Mouse (Mus musculus): Measurements from ENCODE around the gene Gm45837. TPM values are rescaled to one million over a fixed set of nuclear protein-coding genes. Genes with fewer than 3 reads are reported as not detected.
A peak's percentile ranks its signal among the peaks of the same experiment; 100 is the strongest.

Gene Gm45837
- total and polyA plus RNA-seq, 2 experiments from 2014 or later: not detected

DNA sequence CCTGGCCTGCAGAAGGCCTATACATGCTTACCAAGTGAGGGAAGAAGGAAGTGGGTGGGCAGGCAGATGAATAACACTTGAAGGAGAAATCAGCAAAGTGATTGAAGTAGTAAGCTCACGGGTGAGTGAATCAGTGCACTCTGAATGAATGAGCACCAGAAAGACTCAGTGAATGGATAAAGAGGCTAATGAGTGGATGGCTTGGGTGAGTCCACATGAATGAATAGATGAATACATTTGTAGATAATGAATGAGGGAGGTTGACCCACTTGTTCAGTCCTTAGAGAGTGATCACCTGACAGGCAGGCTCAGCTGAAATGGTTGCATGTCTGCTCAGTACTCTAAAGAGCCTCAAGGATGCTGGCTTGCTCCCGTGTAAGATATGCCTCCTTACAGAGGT lies 112.5 kb downstream of the Gm45837 start:
- DNase-seq (no peak), ATAC-seq (peak; percentile 60)
- Histone ChIP-seq H3K4me2 (ENCODE audit: low read depth) (no peak overlapping the region), H3K36me3 (ENCODE audit: insufficient read depth) (no peaks in the 10 kb centered on the region), H3K4me3 (ENCODE audit: low read depth, low read length) (no peak overlapping the region), H3K4me1 (ENCODE audit: insufficient read depth) (no peaks in the 10 kb centered on the region), H3K9me3 (ENCODE audit: low read length) (no peaks in the 10 kb centered on the region), H3K9ac (no peak overlapping the region), H3K27me3 (ENCODE audit: insufficient read depth, low read length) (no peaks in the 10 kb centered on the region), H3K27ac (ENCODE audit: low read depth, low read length) (no peak overlapping the region)
- TF ChIP-seq CTCF (IDR thresholded peaks at IDR 0.05; ENCODE audit: low read depth): no peak
- WGBS: 19% methylated on average over 2 of the region's 2 CpGs

- DNase-seq: no peak
- Histone ChIP-seq H3K4me2 (ENCODE audit: low read depth) (no peak overlapping the region), H3K4me3 (ENCODE audit: low read depth, low read length) (no peak overlapping the region), H3K9ac (no peak overlapping the region), H3K27me3 (ENCODE audit: insufficient read depth, low read length) (no peaks in the 10 kb centered on the region), H3K4me1 (ENCODE audit: insufficient read depth) (no peaks in the 10 kb centered on the region), H3K36me3 (ENCODE audit: insufficient read depth) (no peaks in the 10 kb centered on the region), H3K9me3 (ENCODE audit: low read length) (no peaks in the 10 kb centered on the region), H3K27ac (ENCODE audit: low read depth, low read length) (no peak overlapping the region)
- no peak for TF ChIP-seq CTCF (IDR thresholded peaks at IDR 0.05; ENCODE audit: low read depth)
- 72% methylated on average over 7 of the region's 7 CpGs for WGBS
- no peak for ATAC-seq
Measured at GRCm38 (mm10) chr7:101526484-101526883, 115.8 kb downstream of the Gm45837 start.

- H3K9ac ChIP-seq: no peak overlapping the region
- H3K36me3 ChIP-seq (ENCODE audit: insufficient read depth): no peaks in the 10 kb centered on the region
- TF ChIP-seq CTCF (IDR thresholded peaks at IDR 0.05; ENCODE audit: low read depth): no peak
- H3K4me2 ChIP-seq (ENCODE audit: low read depth): no peak overlapping the region
- no peaks in the 10 kb centered on the region for H3K9me3 ChIP-seq (ENCODE audit: low read length)
- no peak for ATAC-seq
- no peak for DNase-seq
- H3K27me3 ChIP-seq (ENCODE audit: insufficient read depth, low read length): no peaks in the 10 kb centered on the region
- WGBS: 33% methylated on average over 5 of the region's 5 CpGs
- no peak overlapping the region for H3K4me3 ChIP-seq (ENCODE audit: low read depth, low read length)
- no peak overlapping the region; the same call in 1 of the 2 replicates for H3K27ac ChIP-seq (ENCODE audit: low read depth, low read length)
- peaks cover 15% of the 10 kb centered on the region for H3K4me1 ChIP-seq (ENCODE audit: insufficient read depth)
Measured at GRCm38 (mm10) chr7:101534428-101534827, 123.7 kb downstream of the Gm45837 start.

GRCm38 (mm10) chr7:101535102-101535501 lies 124.4 kb downstream of the Gm45837 start:
- TF ChIP-seq CTCF (IDR thresholded peaks at IDR 0.05; ENCODE audit: low read depth): no peak

DNA sequence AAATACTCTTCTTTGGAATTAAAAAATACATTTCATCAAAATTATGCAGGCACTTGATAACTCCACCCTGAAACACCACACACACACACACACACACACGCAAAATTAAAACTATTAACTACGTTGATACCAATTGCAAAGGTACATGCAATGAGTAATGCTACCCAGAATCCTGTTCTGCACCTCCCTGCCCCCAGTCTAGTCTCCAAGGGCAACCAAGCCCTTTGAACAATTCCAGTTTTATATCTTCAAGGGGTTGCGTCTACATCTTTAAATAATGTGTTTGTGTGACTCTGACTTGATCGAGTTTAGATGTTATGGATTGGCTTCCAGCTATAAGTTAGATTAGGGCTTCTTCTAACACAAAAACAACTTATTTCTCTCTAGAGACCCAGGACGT lies 124.8 kb downstream of the Gm45837 start:
- H3K27me3 ChIP-seq (ENCODE audit: insufficient read depth, low read length): no peaks in the 10 kb centered on the region
- ATAC-seq: peak; percentile 69

More at GRCm38 (mm10) chr7:101535102-101535501, 124.4 kb downstream of the Gm45837 start:
- H3K36me3 ChIP-seq (ENCODE audit: insufficient read depth): no peaks in the 10 kb centered on the region
- H3K9ac ChIP-seq: no peak overlapping the region
- peak; percentile 17; the same call in 1 of the 2 replicates for ATAC-seq
- peaks cover 15% of the 10 kb centered on the region for H3K4me1 ChIP-seq (ENCODE audit: insufficient read depth)
- no peaks in the 10 kb centered on the region for H3K9me3 ChIP-seq (ENCODE audit: low read length)
- H3K4me2 ChIP-seq (ENCODE audit: low read depth): no peak overlapping the region
- WGBS: 44% methylated on average over 10 of the region's 10 CpGs
- no peak overlapping the region; the same call in 1 of the 2 replicates for H3K27ac ChIP-seq (ENCODE audit: low read depth, low read length)
- no peak overlapping the region for H3K4me3 ChIP-seq (ENCODE audit: low read depth, low read length)
- no peak for DNase-seq
- no peaks in the 10 kb centered on the region for H3K27me3 ChIP-seq (ENCODE audit: insufficient read depth, low read length)

DNA sequence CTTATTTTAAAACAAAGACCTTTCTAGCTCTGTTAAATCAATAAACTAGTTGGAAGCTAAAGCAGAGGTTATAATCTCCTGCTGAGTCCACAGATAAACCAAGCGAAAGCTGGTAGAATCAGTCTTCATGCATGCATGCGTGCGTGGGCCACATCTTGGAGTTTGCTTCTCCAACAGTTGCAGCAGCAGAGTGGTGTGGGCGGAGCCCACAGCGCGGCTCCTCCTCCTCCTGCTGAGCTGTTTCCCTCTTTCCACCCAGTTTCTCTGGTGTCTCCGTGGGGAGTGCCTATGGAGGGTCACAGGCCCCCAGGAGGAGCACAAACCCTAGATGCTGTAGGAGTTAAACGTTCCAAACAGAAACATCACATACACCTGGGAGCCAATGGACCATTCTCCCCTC lies 126.9 kb downstream of the Gm45837 start:
- ATAC-seq (no peak), DNase-seq (no peak)
- Histone ChIP-seq H3K9me3 (ENCODE audit: low read length) (no peaks in the 10 kb centered on the region), H3K4me1 (ENCODE audit: insufficient read depth) (peaks cover 15% of the 10 kb centered on the region), H3K36me3 (ENCODE audit: insufficient read depth) (no peaks in the 10 kb centered on the region), H3K27me3 (ENCODE audit: insufficient read depth, low read length) (no peaks in the 10 kb centered on the region), H3K27ac (ENCODE audit: low read depth, low read length) (no peak overlapping the region), H3K9ac (no peak overlapping the region), H3K4me2 (ENCODE audit: low read depth) (no peak overlapping the region), H3K4me3 (ENCODE audit: low read depth, low read length) (no peak overlapping the region)
- WGBS: 52% methylated on average over 8 of the region's 8 CpGs
- no peak for TF ChIP-seq CTCF (IDR thresholded peaks at IDR 0.05; ENCODE audit: low read depth)

More for the DNA sequence above, 124.8 kb downstream of the Gm45837 start:
- Histone ChIP-seq H3K9me3 (ENCODE audit: low read length) (no peaks in the 10 kb centered on the region), H3K36me3 (ENCODE audit: insufficient read depth) (no peaks in the 10 kb centered on the region), H3K4me1 (ENCODE audit: insufficient read depth) (peaks cover 15% of the 10 kb centered on the region), H3K4me2 (ENCODE audit: low read depth) (no peak overlapping the region), H3K9ac (no peak overlapping the region), H3K4me3 (ENCODE audit: low read depth, low read length) (no peak overlapping the region), H3K27ac (ENCODE audit: low read depth, low read length) (no peak overlapping the region)
- TF ChIP-seq CTCF (IDR thresholded peaks at IDR 0.05; ENCODE audit: low read depth): no peak
- 58% methylated on average over 5 of the region's 5 CpGs for WGBS
- DNase-seq: peak; percentile 50

DNA sequence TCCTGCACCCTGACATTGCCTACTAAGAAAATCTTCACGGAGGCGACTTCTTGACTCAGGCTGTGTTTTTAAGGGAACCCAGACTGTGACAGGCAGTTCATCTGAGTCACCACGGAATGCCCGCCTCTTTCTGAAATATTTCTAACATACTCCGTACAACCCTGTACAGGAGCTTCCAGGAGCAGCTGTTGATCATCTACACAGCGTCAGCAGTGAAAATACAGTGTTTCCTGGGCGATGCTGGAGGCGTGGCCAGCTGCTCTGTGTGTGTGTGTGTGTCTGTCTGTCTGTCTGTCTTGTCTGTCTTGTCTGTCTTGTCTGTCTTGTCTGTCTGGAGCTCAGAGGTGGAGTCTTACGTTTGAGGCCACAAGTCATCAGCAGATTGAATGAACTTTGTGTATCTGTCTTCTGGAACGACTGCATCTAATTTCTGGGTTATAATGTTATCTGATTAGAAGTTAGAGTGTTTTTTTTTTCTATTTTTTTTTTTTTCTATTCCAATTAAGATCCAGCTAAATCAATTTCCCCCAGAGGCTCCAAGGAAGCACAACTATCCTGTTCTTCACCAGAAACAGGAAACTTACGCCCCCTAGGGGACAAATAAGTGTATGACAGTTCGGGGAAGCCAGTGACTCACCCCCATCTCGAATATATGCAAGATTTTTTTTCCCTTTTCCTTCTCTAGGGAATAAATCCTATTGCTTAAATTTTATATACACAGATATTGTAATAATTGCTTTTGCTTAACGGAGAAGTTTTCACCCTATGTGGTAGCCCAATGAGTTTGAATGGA lies 127.7 kb downstream of the Gm45837 start:
- Histone ChIP-seq H3K4me1 (ENCODE audit: insufficient read depth) (peaks cover 13% of the 10 kb centered on the region), H3K27ac (ENCODE audit: low read depth, low read length) (no peak overlapping the region), H3K36me3 (ENCODE audit: insufficient read depth) (no peaks in the 10 kb centered on the region), H3K4me2 (ENCODE audit: low read depth) (no peak overlapping the region), H3K4me3 (ENCODE audit: low read depth, low read length) (no peak overlapping the region), H3K9ac (no peak overlapping the region), H3K9me3 (ENCODE audit: low read length) (no peaks in the 10 kb centered on the region), H3K27me3 (ENCODE audit: insufficient read depth, low read length) (no peaks in the 10 kb centered on the region)
- peak; percentile 76 for TF ChIP-seq CTCF (IDR thresholded peaks at IDR 0.05; ENCODE audit: low read depth)
- DNase-seq (peak; percentile 88), ATAC-seq (peak; percentile 67; the same call in 1 of the 2 replicates)
- whole genome bisulfite sequencing: 54% methylated on average over 14 of the region's 14 CpGs

Measured in forebrain, postnatal 0 days (tissue).